Mouse (Mus musculus): ENCODE measurements at regions not wholly inside any gene's neighbourhood (a gene's known extent, or its start where the extent isn't known, plus 50 kb on each side); places are given as distances from the start of the nearest gene placed in this dataset.

- no peak for ATAC-seq
- Histone ChIP-seq H3K27me3 (ENCODE audit: insufficient read depth, low read length) (no peaks in the 10 kb centered on the region), H3K4me3 (ENCODE audit: low read depth, low read length) (no peak overlapping the region), H3K27ac (ENCODE audit: low read depth, low read length) (no peak overlapping the region), H3K4me1 (ENCODE audit: insufficient read depth) (no peaks in the 10 kb centered on the region), H3K9ac (no peak overlapping the region), H3K36me3 (ENCODE audit: insufficient read depth) (no peaks in the 10 kb centered on the region), H3K9me3 (ENCODE audit: low read length) (no peaks in the 10 kb centered on the region), H3K4me2 (ENCODE audit: low read depth) (no peak overlapping the region)
- WGBS: 33% methylated on average over 20 of the region's 20 CpGs
- TF ChIP-seq CTCF (IDR thresholded peaks at IDR 0.05; ENCODE audit: low read depth): no peak
- no peak for DNase-seq
These were observed 85.1 kb upstream of the Six3 start for GRCm38 (mm10) chr17:85528105-85529004.

GRCm38 (mm10) chr17:85536311-85536710 lies 77.1 kb upstream of the Six3 start:
- 90% methylated on average over 3 of the region's 3 CpGs for WGBS

GRCm38 (mm10) chr17:85541258-85541777 lies 72.1 kb upstream of the Six3 start:
- TF ChIP-seq CTCF (IDR thresholded peaks at IDR 0.05; ENCODE audit: low read depth): no peak
- no peak overlapping the region for H3K4me2 ChIP-seq (ENCODE audit: low read depth)
- ATAC-seq (no peak), DNase-seq (no peak)
- H3K36me3 ChIP-seq (ENCODE audit: insufficient read depth): no peaks in the 10 kb centered on the region
- H3K4me3 ChIP-seq (ENCODE audit: low read depth, low read length): no peak overlapping the region
- WGBS: 89% methylated on average over 2 of the region's 2 CpGs
- 0 out of 2 replicates have a peak, but pooled peaks cover 5% of the 10 kb centered on the region for H3K9me3 ChIP-seq (ENCODE audit: low read length)
- H3K27ac ChIP-seq (ENCODE audit: low read depth, low read length): no peak overlapping the region
- H3K4me1 ChIP-seq (ENCODE audit: insufficient read depth): no peaks in the 10 kb centered on the region
- no peaks in the 10 kb centered on the region for H3K27me3 ChIP-seq (ENCODE audit: insufficient read depth, low read length)
- H3K9ac ChIP-seq: no peak overlapping the region

More at GRCm38 (mm10) chr17:85536311-85536710, 77.1 kb upstream of the Six3 start:
- Histone ChIP-seq H3K4me3 (ENCODE audit: low read depth, low read length) (no peak overlapping the region), H3K36me3 (ENCODE audit: insufficient read depth) (no peaks in the 10 kb centered on the region), H3K27ac (ENCODE audit: low read depth, low read length) (no peak overlapping the region), H3K4me1 (ENCODE audit: insufficient read depth) (no peaks in the 10 kb centered on the region), H3K9me3 (ENCODE audit: low read length) (0 out of 2 replicates have a peak, but pooled peaks cover 5% of the 10 kb centered on the region), H3K9ac (no peak overlapping the region), H3K27me3 (ENCODE audit: insufficient read depth, low read length) (no peaks in the 10 kb centered on the region), H3K4me2 (ENCODE audit: low read depth) (no peak overlapping the region)
- TF ChIP-seq CTCF (IDR thresholded peaks at IDR 0.05; ENCODE audit: low read depth): no peak
- no peak for DNase-seq
- ATAC-seq: no peak

- ATAC-seq: no peak
- WGBS: 89% methylated on average over 5 of the region's 5 CpGs
- Histone ChIP-seq H3K9ac (no peak overlapping the region), H3K27ac (ENCODE audit: low read depth, low read length) (no peak overlapping the region), H3K36me3 (ENCODE audit: insufficient read depth) (no peaks in the 10 kb centered on the region), H3K9me3 (ENCODE audit: low read length) (no peaks in the 10 kb centered on the region), H3K4me3 (ENCODE audit: low read depth, low read length) (no peak overlapping the region), H3K4me2 (ENCODE audit: low read depth) (no peak overlapping the region), H3K27me3 (ENCODE audit: insufficient read depth, low read length) (no peaks in the 10 kb centered on the region), H3K4me1 (ENCODE audit: insufficient read depth) (no peaks in the 10 kb centered on the region)
- no peak for TF ChIP-seq CTCF (IDR thresholded peaks at IDR 0.05; ENCODE audit: low read depth)
- no peak for DNase-seq
These were observed 65.3 kb upstream of the Six3 start for GRCm38 (mm10) chr17:85548061-85548460.

- no peak overlapping the region for H3K4me2 ChIP-seq (ENCODE audit: low read depth)
These were observed 52.4 kb upstream of the Six3 start for GRCm38 (mm10) chr17:85561006-85561405.

GRCm38 (mm10) chr17:85562510-85563266 lies 50.7 kb upstream of the Six3 start:
- Histone ChIP-seq H3K9me3 (ENCODE audit: low read length) (0 out of 2 replicates have a peak, but pooled peaks cover 3% of the 10 kb centered on the region), H3K4me1 (ENCODE audit: insufficient read depth) (no peaks in the 10 kb centered on the region), H3K9ac (no peak overlapping the region), H3K4me3 (ENCODE audit: low read depth, low read length) (no peak overlapping the region), H3K36me3 (ENCODE audit: insufficient read depth) (no peaks in the 10 kb centered on the region), H3K27ac (ENCODE audit: low read depth, low read length) (no peak overlapping the region), H3K4me2 (ENCODE audit: low read depth) (peak overlapping the region; percentile 17; the same call in 1 of the 2 replicates), H3K27me3 (ENCODE audit: insufficient read depth, low read length) (no peaks in the 10 kb centered on the region)
- peak; percentile 47; the same call in 1 of the 2 replicates for ATAC-seq
- 0 out of 2 replicates have a peak, but pooled peaks have one; percentile 4 for TF ChIP-seq CTCF (IDR thresholded peaks at IDR 0.05; ENCODE audit: low read depth)
- DNase-seq: peak; percentile 24
- 41% methylated on average over 17 of the region's 17 CpGs for WGBS

More at GRCm38 (mm10) chr17:85561006-85561405, 52.4 kb upstream of the Six3 start:
- no peak for TF ChIP-seq CTCF (IDR thresholded peaks at IDR 0.05; ENCODE audit: low read depth)
- Histone ChIP-seq H3K27me3 (ENCODE audit: insufficient read depth, low read length) (no peaks in the 10 kb centered on the region), H3K9me3 (ENCODE audit: low read length) (no peaks in the 10 kb centered on the region), H3K4me3 (ENCODE audit: low read depth, low read length) (no peak overlapping the region), H3K4me1 (ENCODE audit: insufficient read depth) (no peaks in the 10 kb centered on the region), H3K36me3 (ENCODE audit: insufficient read depth) (no peaks in the 10 kb centered on the region), H3K9ac (no peak overlapping the region), H3K27ac (ENCODE audit: low read depth, low read length) (no peak overlapping the region)
- ATAC-seq: no peak
- DNase-seq: no peak
- 86% methylated on average over 6 of the region's 6 CpGs for WGBS
